Mouse (Mus musculus): Measurements from ENCODE around the gene Efcab9.

Gene Efcab9

GRCm38 (mm10) chr11:32531871-32532764 is at the start of gene Efcab9:
Gene Efcab9 (minus strand): TSS chr11:32532081.
- DNase-seq, result no peak

GRCm38 (mm10) chr11:32581031-32581430 is 49.1 kb upstream of the Efcab9 start:
- no peak for DNase-seq

GRCm38 (mm10) chr11:32580305-32580947 is 48.5 kb upstream of the Efcab9 start:
- peak; percentile 13 for DNase-seq

GRCm38 (mm10) chr11:32576760-32577050 is 44.8 kb upstream of the Efcab9 start:
- no peak for DNase-seq

DNA sequence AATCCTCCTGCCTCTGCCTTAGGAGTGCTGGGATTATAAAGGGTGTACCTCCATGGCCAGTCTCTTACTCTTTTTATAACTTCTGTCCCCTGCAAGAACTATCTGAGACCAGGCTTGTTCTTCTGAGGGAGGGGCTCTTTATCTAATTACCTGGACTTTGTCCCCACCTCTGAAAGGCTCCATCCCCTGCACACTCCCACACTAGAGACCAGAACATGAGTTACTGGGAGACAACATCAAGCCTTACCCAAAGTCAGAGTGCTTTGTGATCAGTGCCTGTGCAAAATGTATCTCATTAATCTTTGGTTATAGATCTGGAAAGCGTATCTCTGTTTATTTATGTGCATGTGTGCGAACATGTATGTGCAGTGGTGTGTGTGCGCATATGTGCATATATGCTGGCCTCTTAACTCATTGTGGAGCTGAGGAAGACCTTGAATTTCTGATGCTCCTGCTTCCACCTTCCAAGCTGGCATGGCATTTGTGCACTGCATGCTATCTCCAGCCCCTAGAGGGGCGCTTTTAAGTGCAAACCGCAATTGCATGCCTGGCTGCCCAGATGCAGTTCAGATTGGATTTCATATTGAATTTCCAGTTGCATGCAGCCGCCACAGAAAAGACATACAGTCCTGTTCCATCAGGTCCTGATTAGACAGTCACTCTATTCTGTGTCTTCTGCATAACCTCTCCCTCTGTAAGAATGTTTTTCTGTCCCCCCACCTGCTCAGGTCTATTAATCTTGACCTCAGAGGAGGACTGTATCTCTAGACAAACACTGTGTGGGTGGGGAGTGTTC is 44.3 kb upstream of the Efcab9 start:
- DNase-seq, result no peak

DNA sequence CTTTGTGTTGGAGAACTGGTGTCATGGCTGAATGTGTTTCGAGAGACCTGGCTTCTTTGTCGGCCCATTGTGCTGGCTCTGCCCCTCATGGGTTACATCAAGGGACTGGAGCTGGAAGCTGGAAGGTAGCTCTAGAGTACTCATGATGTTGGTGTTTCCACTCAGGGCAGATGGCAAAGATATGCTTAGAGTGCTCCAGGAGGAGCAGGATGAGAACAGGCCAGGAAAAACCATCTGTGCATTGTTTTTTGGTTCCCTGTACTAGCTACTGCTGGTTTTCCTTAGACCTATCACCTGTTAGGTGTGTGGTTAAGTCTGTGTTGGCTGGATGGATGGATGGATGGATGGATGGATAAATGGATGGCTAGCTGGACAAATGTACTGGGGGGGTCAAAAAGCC is 41.8 kb upstream of the Efcab9 start:
- DNase-seq, result no peak

GRCm38 (mm10) chr11:32571103-32571502 is 39.2 kb upstream of the Efcab9 start:
- DNase-seq, result no peak

DNA sequence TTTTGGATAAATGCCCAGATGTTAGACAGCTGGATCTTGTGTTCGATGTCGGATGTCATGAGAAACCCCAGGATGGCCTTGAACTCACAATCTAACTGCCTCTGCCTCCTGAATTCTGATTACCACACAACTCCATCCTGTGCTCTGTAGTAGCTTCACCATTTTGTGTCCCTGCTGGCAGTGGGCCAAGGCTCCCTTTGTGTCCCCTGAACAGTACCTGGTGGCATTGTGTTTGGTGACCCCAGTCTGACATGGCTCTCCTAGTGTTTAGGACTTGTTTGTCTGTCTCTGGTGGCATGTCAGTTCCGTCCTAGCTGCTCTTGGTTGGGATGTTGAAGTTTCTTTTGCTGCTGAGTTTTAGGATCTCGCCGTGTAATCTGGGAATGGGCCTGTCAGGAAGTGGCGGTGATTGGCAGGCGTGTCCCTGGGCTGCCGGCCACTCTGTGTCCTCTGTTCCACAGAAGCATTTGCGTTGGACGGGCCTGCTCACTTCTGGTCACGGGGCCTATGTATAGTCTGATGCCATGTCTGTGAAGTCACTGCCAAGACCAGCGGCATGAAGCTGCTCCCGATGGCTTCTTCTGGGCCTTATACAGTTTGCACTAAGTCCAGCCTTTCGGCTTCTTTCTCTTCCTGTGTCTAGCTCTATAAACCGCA is 36.9 kb upstream of the Efcab9 start:
- DNase-seq, result no peak

DNA sequence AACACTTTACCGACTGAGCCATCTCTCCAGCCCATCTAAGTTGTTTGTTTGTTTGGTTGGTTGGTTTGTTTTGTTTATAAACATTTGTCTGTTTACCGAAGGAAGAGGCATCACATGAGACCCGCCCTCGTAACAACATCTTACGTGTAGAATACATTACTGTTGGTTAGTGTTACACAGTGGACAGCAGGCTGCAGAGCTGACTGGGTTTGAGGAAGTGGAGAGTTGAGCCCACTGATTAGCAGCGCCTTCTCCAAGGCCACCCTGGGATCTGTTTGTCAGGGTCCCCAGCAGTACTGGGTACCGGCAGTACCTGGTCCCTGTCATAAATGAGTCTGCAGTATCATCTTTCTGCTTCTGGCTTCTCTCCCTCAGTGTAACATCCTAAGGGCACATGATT is 36.2 kb upstream of the Efcab9 start:
- DNase-seq, result no peak

GRCm38 (mm10) chr11:32567000-32567855 is 35.3 kb upstream of the Efcab9 start:
- no peak for DNase-seq

- DNase-seq, result no peak
Measured at GRCm38 (mm10) chr11:32566184-32566583, 34.3 kb upstream of the Efcab9 start.

DNA sequence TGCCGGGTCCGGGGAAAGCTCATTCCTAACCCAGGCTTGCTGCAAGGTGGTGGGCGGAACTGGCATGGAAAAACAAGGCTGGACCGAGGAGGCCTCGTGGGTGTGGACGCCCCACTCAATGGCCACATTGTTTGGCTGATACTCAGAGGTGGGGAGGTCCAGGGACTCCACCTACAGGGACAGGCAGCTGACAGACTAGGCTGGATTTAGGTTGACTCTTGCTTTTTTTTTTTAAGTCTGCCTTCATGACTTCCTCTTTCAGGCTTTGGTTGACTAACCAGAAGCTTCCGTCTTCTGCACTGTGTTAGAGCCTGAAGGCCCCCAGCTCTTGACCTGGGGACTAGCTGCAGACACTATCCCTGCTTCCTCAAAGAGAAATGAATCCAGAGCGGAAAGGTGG is 33.2 kb upstream of the Efcab9 start:
- no peak for DNase-seq

DNA sequence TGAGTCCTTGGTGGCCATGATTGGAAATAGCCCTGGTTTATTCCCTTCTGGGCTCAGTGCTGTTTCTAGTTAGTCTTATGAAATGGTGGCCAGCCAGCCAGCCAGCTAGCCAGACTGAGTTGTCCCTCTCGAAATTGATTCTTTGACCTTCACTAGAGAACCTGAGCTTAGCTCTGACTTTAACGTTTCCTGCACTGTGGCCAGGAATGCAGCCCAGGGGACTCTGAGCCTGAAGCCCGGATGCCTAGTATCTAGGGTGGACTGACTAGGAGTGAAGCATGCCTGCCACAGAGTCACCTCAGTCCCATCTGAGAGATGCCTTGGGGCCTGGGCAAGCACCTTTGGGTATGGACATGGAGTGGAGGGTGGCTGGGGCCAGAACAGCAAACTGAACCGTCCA is 32.7 kb upstream of the Efcab9 start:
- no peak for DNase-seq

DNA sequence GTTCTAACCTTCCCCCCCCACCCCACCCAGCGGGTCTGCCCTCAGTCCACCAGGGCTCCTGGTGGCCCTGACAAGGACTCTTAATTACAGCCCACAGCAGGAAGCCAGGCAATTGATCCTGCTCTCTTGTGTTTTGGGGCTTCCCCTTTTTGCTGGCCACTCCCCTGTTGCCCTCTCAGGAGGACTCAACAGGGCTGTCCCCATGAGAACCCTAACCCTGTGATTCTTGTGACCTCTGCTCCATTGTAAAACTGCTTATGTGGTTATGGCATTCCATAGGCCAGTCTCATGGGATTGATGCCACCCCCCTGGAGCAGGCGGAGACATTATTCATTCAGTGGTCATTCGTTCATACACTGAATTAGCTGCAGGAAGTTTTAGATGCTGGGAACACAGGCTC is 31.8 kb upstream of the Efcab9 start:
- DNase-seq, result no peak

- no peak for DNase-seq
Measured at GRCm38 (mm10) chr11:32562706-32563105, 30.8 kb upstream of the Efcab9 start.

DNA sequence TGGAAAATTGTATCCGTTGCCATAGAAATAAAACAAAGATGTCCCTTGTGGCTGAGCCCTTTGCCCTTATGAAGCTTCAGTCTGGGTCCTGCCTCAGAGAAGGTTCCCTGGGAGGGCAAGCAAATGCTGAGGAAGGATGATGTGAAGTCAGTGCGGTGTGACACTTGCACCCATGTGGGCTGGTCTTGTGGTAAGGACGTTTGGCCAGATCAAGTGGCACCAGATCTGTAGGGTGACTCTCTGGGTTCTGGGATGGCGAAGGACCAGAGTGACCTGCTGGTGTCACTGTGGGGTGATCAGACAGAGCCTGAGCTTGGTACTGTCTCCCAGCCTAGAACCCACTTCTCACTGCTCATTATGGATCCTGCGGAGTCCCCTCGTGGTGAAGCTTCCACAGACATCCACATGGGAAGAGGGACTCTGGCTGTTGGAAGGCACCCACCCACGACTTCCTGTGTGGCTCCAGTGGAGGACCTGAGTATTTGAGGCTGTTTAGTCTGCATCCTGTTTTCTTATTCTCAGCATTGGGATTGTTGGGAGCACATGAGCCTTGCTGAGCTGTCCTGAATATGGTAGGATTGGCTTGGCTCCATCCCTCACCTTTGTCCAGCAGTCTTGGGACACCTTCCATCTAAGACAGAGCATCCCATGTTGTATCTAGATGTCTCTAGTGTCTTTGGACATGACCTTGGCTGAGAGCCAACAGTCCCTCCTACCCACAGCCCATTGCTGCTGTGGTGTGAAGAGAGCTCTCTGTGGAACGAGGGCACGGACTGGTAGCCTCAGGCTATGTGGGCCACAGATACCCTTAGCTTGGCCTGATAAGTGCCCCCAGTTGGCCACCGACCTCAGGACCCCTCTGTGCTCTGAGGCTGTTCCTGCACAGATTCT is 29.8 kb upstream of the Efcab9 start:
- DNase-seq, result peak; percentile 17

GRCm38 (mm10) chr11:32560015-32560770 is 28.3 kb upstream of the Efcab9 start:
- DNase-seq, result no peak

- DNase-seq, result no peak
Measured at GRCm38 (mm10) chr11:32558677-32559076, 26.8 kb upstream of the Efcab9 start.

GRCm38 (mm10) chr11:32558026-32558425 is 26.1 kb upstream of the Efcab9 start:
- no peak for DNase-seq

DNA sequence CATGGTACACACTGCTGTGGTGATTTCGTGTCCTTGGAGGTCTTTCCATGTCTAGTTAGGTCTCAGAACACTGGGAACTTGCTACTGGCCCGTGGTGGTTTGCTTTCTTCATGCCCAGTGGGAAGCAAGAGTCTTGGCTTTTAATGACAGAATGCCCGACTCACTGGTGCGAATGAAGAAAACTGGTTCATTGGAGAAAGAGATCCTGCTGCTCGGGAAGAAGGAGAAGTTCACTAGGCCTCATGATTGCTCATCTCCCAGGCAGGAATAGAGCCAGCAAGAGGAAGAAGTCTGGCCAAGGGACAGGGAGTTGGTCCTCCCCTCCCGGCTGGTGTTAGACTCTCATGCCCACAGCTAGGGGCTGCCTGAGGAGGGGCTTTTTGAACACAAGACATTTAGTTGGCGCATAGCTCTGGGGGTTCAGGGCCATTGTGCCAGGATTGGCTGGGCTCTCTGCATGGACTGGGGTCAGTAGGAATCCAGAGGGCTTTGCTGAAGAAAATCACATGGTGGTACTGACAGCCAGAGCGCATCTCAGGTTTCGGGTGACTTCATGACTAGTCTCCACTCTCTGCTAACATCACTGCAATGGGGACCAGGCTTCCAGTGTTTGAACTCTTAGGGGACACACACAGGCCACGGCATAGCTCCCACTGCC is 24.6 kb upstream of the Efcab9 start:
- DNase-seq, result no peak

All from kidney, adult 18-20 months (tissue).